Mouse (Mus musculus) kidney, adult 18-20 months (tissue): ENCODE measurements around the gene Btbd35f24.
"Not testable (repeated sequence)": the region's sequence is repeated elsewhere in the genome, so short reads cannot be mapped to it uniquely, and the experiment has no call there.

ENCODE experiments used
- DNase-seq: peaks from one replicate; pipeline ENCODE4 v3.0.0; 2021

Gene Btbd35f24

DNA sequence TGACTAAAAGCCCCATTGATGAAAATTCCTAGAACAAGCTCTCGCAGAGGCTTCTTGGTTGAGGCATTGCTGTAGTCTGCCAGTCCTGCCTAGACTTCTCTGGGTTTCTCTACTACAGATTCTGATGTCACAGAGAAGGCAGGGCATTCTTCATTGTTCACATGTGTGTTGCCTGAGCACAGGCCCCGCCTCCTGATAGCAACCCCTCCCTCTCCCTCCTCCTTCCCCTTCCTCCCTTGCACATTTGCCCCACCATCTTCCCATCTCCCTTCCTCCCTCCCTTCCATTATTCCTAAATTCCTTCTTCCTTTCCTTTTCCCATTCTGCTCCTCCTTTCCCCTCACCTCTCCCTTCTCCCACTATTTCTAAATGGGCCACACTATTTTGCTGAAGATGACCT is at the start of gene Btbd35f24:
Gene Btbd35f24 (minus strand): TSS at position 101 of the 400 bp plus-strand sequence.
- not testable (repeated sequence) for DNase-seq
